Mouse (Mus musculus): ENCODE results near the gene Atpaf2. TPM values are rescaled to one million over a fixed set of nuclear protein-coding genes. Genes with fewer than 3 reads are reported as not detected.
"Not testable (repeated sequence)": the region's sequence is repeated elsewhere in the genome, so short reads cannot be mapped to it uniquely, and the experiment has no call there.

Atpaf2 gene
- total RNA-seq (2015; ENCODE audit: low replicate concordance) = 6.1 and 6.5 TPM in 2 replicates
- 11.4 and 15.8 TPM in 2 replicates for total RNA-seq (2017; ENCODE audit: low replicate concordance)

- ATAC-seq (replicated peaks; ENCODE audit: low FRiP score, poor library complexity, severe bottlenecking) = peak; percentile 13; the same call in 1 of the 2 replicates
Measured at GRCm38 (mm10) chr11:60417717-60418472, at the start of gene Atpaf2. Gene Atpaf2 (minus strand): TSS chr11:60418457.

GRCm38 (mm10) chr11:60465943-60466380 is 47.7 kb upstream of the Atpaf2 start:
- peak; percentile 56 for ATAC-seq (replicated peaks; ENCODE audit: low FRiP score, poor library complexity, severe bottlenecking)

GRCm38 (mm10) chr11:60457973-60458372 is 39.7 kb upstream of the Atpaf2 start:
- no peak for ATAC-seq (replicated peaks; ENCODE audit: low FRiP score, poor library complexity, severe bottlenecking)

GRCm38 (mm10) chr11:60454745-60455087 is 36.5 kb upstream of the Atpaf2 start:
- peak; percentile 35; the same call in 1 of the 2 replicates for ATAC-seq (replicated peaks; ENCODE audit: low FRiP score, poor library complexity, severe bottlenecking)

GRCm38 (mm10) chr11:60454080-60454744 is 36.0 kb upstream of the Atpaf2 start, which contains the start of gene Drg2:
Gene Drg2 (plus strand): TSS chr11:60454591.
- ATAC-seq (replicated peaks; ENCODE audit: low FRiP score, poor library complexity, severe bottlenecking) = peak; percentile 72

- no peak for ATAC-seq (replicated peaks; ENCODE audit: low FRiP score, poor library complexity, severe bottlenecking)
Measured at GRCm38 (mm10) chr11:60444007-60444406, 25.8 kb upstream of the Atpaf2 start.

- no peak for ATAC-seq (replicated peaks; ENCODE audit: low FRiP score, poor library complexity, severe bottlenecking)
Measured at GRCm38 (mm10) chr11:60442896-60443295, 24.6 kb upstream of the Atpaf2 start.

- no peak for ATAC-seq (replicated peaks; ENCODE audit: low FRiP score, poor library complexity, severe bottlenecking)
Measured at GRCm38 (mm10) chr11:60440176-60440575, 21.9 kb upstream of the Atpaf2 start.

GRCm38 (mm10) chr11:60439621-60440020 is 21.4 kb upstream of the Atpaf2 start:
- ATAC-seq (replicated peaks; ENCODE audit: low FRiP score, poor library complexity, severe bottlenecking) = not testable (repeated sequence)

- no peak for ATAC-seq (replicated peaks; ENCODE audit: low FRiP score, poor library complexity, severe bottlenecking)
Measured at GRCm38 (mm10) chr11:60436618-60437017, 18.4 kb upstream of the Atpaf2 start.

GRCm38 (mm10) chr11:60435133-60435532 is 16.9 kb upstream of the Atpaf2 start:
- no peak for ATAC-seq (replicated peaks; ENCODE audit: low FRiP score, poor library complexity, severe bottlenecking)

- no peak for ATAC-seq (replicated peaks; ENCODE audit: low FRiP score, poor library complexity, severe bottlenecking)
Measured at GRCm38 (mm10) chr11:60433501-60433900, 15.2 kb upstream of the Atpaf2 start.

- no peak for ATAC-seq (replicated peaks; ENCODE audit: low FRiP score, poor library complexity, severe bottlenecking)
Measured at GRCm38 (mm10) chr11:60427628-60428027, 9.4 kb upstream of the Atpaf2 start.

- ATAC-seq (replicated peaks; ENCODE audit: low FRiP score, poor library complexity, severe bottlenecking) = no peak
Measured at GRCm38 (mm10) chr11:60426417-60426816, 8.2 kb upstream of the Atpaf2 start.

GRCm38 (mm10) chr11:60423006-60423405 is 4.7 kb upstream of the Atpaf2 start:
- no peak for ATAC-seq (replicated peaks; ENCODE audit: low FRiP score, poor library complexity, severe bottlenecking)

GRCm38 (mm10) chr11:60422046-60422668 is 3.9 kb upstream of the Atpaf2 start:
- no peak for ATAC-seq (replicated peaks; ENCODE audit: low FRiP score, poor library complexity, severe bottlenecking)

GRCm38 (mm10) chr11:60418473-60418803 is 181 bp upstream of the Atpaf2 start:
- 0 out of 2 replicates have a peak, but pooled peaks have one; percentile 17 for ATAC-seq (replicated peaks; ENCODE audit: low FRiP score, poor library complexity, severe bottlenecking)

- ATAC-seq (replicated peaks; ENCODE audit: low FRiP score, poor library complexity, severe bottlenecking) = peak; percentile 92
Measured at GRCm38 (mm10) chr11:60416963-60417716, 1.1 kb downstream of the Atpaf2 start, which contains the start of gene Gid4. Gene Gid4 (plus strand): TSS chr11:60417145.

GRCm38 (mm10) chr11:60416590-60416962 is 1.7 kb downstream of the Atpaf2 start:
- ATAC-seq (replicated peaks; ENCODE audit: low FRiP score, poor library complexity, severe bottlenecking) = peak; percentile 44

GRCm38 (mm10) chr11:60412921-60413320 is 5.3 kb downstream of the Atpaf2 start:
- no peak for ATAC-seq (replicated peaks; ENCODE audit: low FRiP score, poor library complexity, severe bottlenecking)
